Mouse (Mus musculus): ENCODE results near the gene Mogs.

Mogs gene

GRCm38 (mm10) chr6:83095968-83096367 lies 19.3 kb upstream of the Mogs start:
- DNase-seq (ENCODE audit: low spot score): no peak

GRCm38 (mm10) chr6:83098411-83098810 lies 16.9 kb upstream of the Mogs start:
- DNase-seq (ENCODE audit: low spot score): no peak

DNA sequence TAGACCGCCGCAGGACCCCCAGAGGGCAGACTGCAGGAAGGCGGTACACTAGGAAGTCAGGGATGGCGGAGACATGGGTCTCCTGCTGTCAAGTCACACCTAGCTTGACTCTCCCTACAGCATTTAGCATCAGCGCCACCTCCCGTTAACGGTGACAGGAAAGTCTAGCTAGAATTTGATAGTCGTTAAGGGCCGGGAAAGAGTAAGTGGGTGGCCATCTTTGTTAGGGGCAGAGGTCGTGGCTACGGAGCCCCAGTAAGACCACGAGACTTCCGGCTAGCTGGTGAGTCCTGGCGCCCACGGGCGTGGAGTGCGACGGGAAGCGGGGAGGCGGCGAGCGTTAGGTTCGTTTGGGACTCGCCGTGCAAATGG lies 14.0 kb upstream of the Mogs start, which contains the start of the genes Ccdc142 and Gm42688:
Ccdc142 (plus strand) TSS at position 286 of the 372 bp plus-strand sequence.
Gm42688 (plus strand) TSS at position 302 of the 372 bp plus-strand sequence.
- DNase-seq (ENCODE audit: low spot score): peak; percentile 77

- DNase-seq (ENCODE audit: low spot score): peak; percentile 58
Measured at GRCm38 (mm10) chr6:83101688-83102556, 13.4 kb upstream of the Mogs start.

DNA sequence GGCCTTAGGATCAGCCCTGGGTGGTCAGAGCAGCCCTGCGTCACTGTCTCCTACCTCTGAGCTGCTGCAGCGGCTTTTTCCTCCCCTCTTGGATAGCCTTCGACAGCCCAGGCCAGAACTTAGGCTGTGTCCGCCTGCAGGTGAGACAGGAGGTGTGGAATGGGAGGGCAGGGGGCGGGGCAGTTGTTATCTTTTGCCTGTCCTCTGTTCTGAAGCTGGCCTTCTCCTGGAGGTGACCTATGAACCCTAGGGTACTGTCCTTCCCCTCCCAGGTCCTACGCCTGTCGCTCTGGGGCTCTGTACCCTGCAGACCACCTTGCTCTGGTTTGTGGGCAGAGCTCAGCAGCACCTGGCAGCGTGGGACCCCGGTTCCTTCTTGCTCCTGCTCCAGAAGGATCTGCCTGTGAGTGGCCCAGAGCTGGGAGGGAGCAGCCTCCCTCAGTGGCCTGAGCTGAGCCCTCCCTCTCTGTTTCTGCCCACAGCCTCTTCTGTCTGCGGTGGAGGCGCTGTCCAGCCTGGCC lies 12.1 kb upstream of the Mogs start:
- no peak for DNase-seq (ENCODE audit: low spot score)

DNA sequence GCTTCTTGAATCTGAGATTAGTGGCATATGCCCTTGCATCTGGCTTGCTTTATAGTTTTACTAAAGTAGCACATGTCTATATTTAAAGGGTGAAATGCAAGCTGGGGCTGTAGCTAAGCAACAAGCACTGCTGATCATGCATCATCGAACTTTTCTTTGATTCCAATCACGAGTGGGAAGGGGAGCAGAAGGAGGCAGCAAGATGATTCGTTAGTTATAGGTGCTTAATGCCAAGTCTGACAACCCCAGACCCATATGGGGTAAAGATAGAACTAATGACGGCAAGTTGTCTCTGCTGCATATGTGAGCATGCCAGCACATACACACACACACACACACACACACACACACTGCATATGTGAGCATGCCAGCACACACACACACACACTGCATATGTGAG lies 11.1 kb upstream of the Mogs start:
- no peak for DNase-seq (ENCODE audit: low spot score)

GRCm38 (mm10) chr6:83107566-83108400 lies 7.5 kb upstream of the Mogs start:
- DNase-seq (ENCODE audit: low spot score): peak; percentile 77

DNA sequence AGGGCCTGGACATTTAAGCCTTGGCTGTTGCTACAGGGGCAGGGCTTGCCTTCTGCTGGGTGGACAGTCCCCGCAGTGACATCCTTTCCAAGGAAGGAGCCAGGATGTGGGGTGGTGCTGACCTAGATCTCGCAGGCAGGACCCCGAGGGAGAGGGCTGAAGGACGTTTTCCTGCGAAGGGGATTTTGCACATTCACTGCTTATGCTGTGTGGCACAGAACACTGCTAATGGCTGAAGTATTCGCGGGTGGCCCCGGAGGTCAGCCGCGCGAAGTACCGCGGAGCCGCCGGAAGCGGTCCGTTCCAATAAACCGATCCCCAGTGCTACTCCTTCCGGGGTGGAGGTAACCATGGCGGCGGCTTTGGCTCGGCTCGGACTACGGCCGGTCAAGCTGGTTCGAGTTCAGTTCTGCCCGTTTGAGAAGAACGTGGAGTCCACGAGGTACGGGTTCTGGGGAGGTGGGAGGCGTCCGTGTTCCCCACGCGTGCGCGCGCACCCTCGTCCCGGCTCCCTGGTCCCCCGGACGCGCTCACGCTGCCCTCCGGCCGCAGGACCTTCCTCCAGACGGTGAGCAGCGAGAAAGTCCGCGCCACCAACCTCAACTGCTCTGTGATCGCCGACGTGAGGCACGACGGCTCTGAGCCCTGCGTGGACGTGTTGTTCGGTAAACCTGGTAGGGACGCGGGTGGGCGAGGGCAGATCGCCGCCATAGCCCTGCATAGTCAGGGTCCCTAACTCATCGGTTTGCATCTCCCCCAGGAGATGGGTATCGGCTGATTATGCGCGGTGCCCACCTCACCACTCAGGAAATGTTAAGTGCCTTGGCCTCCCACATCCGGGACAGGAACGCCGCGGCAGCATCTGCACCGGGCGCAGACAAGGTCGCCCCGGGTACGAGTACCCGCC lies 6.3 kb upstream of the Mogs start, which contains the start of gene Mrpl53:
Mrpl53 (plus strand) TSS at position 279 of the 907 bp plus-strand sequence.
- peak; percentile 61 for DNase-seq (ENCODE audit: low spot score)

GRCm38 (mm10) chr6:83111510-83112136 lies 3.7 kb upstream of the Mogs start:
- no peak for DNase-seq (ENCODE audit: low spot score)

GRCm38 (mm10) chr6:83115682-83116372 lies 531 bp downstream of the Mogs start:
- DNase-seq (ENCODE audit: low spot score): no peak

DNA sequence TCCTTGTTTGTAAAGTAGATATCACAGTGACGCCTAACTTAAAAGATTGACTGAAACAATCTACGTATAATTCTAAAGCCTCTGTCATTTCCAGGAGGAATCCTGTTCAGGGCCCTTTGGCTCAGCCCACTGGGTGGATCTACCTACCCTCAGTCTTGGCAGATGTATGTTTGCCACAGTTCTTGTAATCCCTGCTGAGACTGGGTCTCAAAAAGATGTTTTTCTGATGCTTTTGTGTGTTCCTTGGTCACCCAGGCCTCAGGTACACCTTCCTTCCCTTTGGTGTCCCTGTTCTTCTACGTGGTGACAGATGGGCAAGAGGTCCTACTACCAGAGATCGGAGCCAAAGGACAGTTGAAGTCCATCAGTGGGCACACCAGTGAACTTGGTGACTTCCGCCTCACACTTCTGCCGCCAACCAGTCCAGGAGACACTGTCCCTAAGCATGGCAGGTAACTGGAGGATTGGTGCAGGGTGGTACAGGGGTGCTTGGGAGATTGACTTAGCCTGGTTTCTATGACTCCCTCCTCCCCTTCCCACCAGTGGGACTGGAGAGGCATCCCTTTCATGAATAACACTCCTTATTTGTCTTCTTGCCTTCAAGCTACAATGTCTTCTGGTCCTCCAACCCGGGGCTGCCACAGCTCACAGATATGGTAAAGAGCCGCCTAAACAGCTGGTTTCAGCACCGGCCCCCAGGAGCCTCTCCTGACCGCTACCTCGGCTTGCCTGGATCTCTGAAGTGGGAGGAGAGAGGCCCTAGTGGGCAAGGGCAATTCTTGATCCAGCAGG lies 1.3 kb downstream of the Mogs start:
- DNase-seq (ENCODE audit: low spot score): no peak

GRCm38 (mm10) chr6:83117165-83117438 lies 1.8 kb downstream of the Mogs start:
- no peak for DNase-seq (ENCODE audit: low spot score)

DNA sequence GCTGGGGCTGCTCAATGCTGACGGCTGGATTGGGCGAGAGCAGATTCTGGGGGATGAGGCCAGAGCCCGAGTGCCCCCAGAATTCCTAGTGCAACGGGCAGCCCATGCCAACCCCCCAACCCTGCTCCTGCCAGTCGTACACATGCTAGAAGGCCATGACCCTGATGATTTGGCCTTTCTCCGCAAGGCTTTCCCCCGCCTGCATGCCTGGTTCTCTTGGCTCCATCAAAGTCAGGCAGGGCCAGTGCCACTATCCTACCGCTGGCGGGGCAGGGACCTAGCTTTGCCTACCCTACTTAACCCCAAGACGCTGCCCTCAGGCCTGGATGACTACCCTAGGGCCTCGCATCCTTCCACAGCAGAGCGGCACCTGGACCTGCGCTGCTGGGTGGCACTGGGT lies 2.3 kb downstream of the Mogs start:
- no peak for DNase-seq (ENCODE audit: low spot score)

DNA sequence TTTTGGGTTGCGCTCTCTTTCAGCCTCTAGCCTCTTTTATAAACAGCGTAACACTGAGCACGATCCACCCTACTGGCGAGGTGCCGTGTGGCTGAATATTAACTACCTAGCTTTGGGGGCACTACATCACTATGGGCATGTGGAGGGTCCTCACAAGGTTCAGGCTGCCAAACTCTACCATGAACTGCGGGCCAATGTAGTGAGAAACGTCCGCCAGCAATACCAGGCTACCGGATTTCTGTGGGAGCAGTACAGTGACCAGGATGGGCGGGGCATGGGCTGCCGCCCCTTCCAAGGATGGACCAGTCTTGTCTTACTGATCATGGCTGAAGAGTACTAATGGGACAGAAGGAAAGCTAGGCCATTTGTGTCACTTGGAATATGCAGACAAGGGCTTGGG lies 3.1 kb downstream of the Mogs start:
- DNase-seq (ENCODE audit: low spot score): no peak

DNA sequence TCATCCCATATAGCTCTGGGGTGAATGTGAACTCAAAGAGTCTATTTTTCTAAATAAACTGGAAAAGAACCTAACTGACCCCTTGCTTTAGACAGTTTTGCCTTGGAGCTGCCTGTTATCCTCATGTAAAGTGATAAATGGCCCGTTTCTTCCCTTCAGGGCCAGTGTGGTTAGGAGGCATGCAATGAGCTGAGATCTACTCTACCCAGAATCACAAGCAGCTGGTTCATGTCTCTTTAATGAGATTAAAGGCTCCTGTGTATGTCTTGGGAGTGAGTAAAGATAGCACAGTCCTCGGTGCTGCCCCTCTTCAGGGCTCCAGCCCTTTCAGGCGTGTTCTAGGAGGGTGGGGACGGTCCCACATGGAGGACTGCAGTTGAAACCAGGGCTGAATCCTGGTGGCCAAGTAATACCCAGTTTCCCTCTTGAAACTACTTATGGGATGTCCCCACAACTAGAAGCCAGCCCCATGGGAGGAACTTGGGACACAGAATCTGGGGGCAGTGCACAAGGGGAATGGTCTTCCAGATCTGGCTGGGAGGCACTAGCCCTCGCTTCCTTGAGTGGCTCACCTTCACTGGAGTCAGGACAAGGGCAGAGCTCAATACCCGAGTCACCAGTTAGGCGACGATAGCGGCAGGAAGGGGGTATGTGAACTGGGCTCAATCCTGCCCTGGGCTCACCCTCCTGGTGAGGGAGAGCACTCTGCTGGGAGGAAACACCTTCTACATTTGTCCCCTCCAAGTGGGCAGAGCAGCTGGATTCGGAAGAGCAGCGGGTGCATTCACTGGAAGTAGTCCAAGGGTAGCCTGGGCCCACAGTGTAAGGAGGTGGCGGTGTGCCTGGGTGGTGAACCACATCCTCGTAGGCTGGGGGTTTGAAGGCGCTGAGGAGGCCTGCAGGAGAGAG lies 3.8 kb downstream of the Mogs start:
- no peak for DNase-seq (ENCODE audit: low spot score)

DNA sequence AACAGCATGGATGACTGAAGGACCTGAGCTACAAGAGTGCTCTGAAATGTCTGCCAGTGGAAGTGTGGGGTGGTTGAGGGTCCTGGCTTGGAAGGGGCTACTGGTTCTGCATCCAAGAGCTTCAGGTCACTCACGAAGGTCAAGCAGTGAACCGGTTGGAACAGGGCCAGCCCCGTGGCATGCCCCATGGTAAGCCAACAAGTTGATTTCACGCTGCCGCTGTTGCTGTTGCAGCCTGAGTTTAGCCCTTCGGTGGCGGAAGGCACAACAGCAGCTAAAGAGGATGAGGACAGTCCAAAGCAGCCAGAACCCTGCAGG lies 4.4 kb downstream of the Mogs start:
- no peak for DNase-seq (ENCODE audit: low spot score)

DNA sequence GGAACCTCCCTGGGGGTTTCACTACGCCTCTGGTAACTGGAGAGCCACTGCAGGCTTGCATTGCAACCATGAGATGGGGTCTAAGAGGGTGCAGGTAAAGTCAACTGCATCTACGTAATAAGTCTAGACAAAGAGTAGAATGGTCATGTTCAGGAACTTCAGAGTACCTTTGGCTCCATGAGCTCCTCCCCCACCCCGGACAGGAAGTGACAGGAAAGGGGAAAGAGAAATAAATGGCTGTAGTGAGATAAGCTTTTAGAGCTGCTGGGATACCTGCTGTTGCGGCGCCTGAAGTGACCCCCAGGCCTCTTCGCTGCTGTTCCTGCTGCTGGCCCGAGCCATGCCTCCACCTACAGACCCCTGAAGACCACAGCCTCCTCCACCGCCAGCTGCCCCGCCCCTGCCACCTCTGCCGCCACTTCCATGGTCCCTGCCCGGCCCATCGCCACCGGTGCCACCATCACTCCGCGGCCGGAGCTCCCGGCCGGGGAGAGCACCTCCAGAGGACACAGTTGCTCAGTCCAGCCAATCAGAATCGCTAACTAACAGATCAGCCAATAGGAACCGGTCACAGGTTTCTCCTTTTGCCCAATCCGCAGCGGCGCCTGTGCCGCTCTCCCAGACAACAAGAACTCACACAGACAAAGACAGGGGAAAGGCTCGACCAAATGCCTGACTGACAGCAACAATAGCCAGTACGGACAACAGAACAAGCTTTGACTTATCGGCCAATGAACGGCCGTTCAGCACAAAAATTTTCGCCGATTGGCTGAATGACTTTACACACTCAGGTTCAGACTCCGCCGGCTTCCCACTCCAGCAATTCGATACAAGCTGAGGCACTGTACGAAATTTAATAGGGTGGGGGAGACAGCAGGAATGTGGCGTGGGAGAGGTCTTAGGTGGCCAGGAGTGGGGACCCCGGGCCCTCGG lies 5.9 kb downstream of the Mogs start, which contains the start of gene Wbp1:
Wbp1 (minus strand) TSS at position 630 of the 933 bp plus-strand sequence.
- DNase-seq (ENCODE audit: low spot score): peak; percentile 88

All from spleen, adult 12 weeks (tissue).